Mouse (Mus musculus): ENCODE measurements around the gene Klhl29. TPM values are rescaled to one million over a fixed set of nuclear protein-coding genes. Genes with fewer than 3 reads are reported as not detected.

Gene Klhl29
- polyA plus RNA-seq, 1 experiment = 3.0 TPM

DNA sequence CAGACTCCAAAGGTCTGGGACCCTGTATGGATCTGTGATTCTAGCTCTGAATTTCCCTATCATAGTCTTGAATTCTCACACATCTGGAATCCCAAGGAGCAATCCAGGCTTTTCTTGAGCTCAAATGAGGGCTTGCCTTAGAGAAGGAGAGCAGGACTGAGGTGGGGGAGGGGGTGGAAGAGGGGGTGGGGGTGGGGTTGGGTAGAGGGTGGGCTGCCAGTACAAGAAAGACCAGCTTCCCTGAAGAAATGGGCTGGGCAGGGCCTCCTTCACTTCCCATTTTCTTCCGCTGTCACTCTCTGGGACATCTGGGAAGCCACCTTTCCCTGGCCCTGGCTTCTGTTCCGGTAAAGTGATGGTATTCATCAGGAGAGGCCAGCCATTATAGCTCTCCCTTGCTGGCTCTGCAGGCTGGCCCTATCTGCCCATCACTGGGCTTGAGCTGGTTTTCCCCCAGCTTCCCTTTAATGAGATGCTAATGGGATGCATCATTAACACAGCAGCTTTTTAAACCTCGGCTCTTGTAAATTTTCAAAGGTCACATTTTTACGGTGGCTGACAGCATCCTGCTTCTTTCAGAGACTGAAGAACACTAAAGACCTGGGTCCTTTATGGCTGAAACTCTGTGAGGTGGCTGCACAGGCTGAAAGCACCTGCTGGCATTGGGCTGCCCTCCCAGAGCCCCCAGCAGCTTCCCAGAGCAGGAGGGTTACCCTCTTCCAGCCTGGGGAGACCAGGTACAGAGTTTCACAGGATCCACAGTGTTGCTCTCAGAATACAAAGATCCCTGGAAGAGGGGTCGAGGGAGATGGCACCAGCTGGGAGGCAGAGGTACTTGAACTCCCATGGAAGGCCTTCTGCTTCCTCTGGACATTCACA is 231.3 kb downstream of the Klhl29 start:
- Histone ChIP-seq H3K27me3 (ENCODE audit: control insufficient read depth, insufficient read depth, low read length) (no peaks in the 10 kb centered on the region), H3K4me1 (ENCODE audit: control insufficient read depth, insufficient read depth, insufficient read length, low read length) (no peaks in the 10 kb centered on the region), H3K27ac (ENCODE audit: insufficient read depth, low read depth, low read length) (no peak overlapping the region), H3K36me3 (ENCODE audit: control insufficient read depth, insufficient read depth, low read length) (no peaks in the 10 kb centered on the region), H3K4me3 (ENCODE audit: low read depth, low read length) (no peak overlapping the region)
- 56% methylated on average over 5 of the region's 5 CpGs for WGBS
- TF ChIP-seq CTCF (IDR thresholded peaks at IDR 0.05; ENCODE audit: extremely low read depth, insufficient read length, insufficient replicate concordance, low read depth, low read length) = no peak
- TF ChIP-seq POLR2A (IDR thresholded peaks at IDR 0.05; ENCODE audit: low read depth, low read length) = no peak

DNA sequence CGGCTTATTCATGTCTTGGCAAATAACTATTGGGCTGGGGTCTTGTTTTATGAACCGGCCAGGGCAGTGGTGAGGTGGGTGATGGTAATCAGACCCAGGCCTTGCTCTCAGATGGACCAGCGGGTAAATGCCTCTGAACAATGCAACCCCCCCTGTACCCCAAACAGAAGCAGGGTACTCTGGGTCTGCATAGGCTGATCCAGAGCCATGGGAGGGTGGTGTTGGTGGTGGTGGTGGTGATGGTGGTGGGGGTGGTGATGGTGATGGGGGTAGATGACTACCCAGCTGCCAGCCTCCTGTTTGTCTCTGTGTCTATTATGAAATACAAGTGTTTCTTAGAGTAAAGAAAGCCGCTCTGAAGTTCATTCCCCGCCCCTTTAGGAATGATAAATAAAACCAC is 232.3 kb downstream of the Klhl29 start:
- H3K27me3 ChIP-seq (ENCODE audit: control insufficient read depth, insufficient read depth, low read length) = no peaks in the 10 kb centered on the region
- no peak overlapping the region for H3K4me3 ChIP-seq (ENCODE audit: low read depth, low read length)
- H3K27ac ChIP-seq (ENCODE audit: insufficient read depth, low read depth, low read length) = no peak overlapping the region
- no peak for TF ChIP-seq CTCF (IDR thresholded peaks at IDR 0.05; ENCODE audit: extremely low read depth, insufficient read length, insufficient replicate concordance, low read depth, low read length)
- no peak for TF ChIP-seq POLR2A (IDR thresholded peaks at IDR 0.05; ENCODE audit: low read depth, low read length)
- no peaks in the 10 kb centered on the region for H3K4me1 ChIP-seq (ENCODE audit: control insufficient read depth, insufficient read depth, insufficient read length, low read length)
- WGBS = 66% methylated on average over 5 of the region's 5 CpGs
- H3K36me3 ChIP-seq (ENCODE audit: control insufficient read depth, insufficient read depth, low read length) = no peaks in the 10 kb centered on the region

DNA sequence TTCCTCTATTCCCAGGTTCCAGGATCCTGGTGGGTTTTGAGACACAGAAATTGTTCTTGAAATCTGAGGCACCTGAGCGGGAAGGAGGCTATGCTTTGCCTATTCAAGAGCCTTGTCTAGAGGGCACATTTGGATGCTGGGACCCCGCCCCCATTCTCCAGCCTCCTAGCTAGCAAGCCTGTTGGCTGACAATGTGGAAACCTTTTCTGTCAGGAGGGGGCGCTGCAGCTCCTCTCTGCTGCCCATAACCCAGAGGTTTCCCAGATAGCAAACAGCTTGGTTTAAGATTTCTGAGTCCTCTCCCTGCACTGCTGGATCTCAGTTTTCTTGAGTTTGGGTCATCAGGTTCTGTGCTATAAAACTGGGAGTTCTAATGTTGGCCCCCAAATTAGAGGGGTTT is 232.7 kb downstream of the Klhl29 start:
- WGBS = 17% methylated on average over 3 of the region's 3 CpGs
- Histone ChIP-seq H3K27me3 (ENCODE audit: control insufficient read depth, insufficient read depth, low read length) (no peaks in the 10 kb centered on the region), H3K4me3 (ENCODE audit: low read depth, low read length) (no peak overlapping the region), H3K4me1 (ENCODE audit: control insufficient read depth, insufficient read depth, insufficient read length, low read length) (no peaks in the 10 kb centered on the region), H3K36me3 (ENCODE audit: control insufficient read depth, insufficient read depth, low read length) (no peaks in the 10 kb centered on the region), H3K27ac (ENCODE audit: insufficient read depth, low read depth, low read length) (no peak overlapping the region)
- TF ChIP-seq POLR2A (IDR thresholded peaks at IDR 0.05; ENCODE audit: low read depth, low read length) = no peak
- peak; percentile 58; the same call in 1 of the 2 replicates for TF ChIP-seq CTCF (IDR thresholded peaks at IDR 0.05; ENCODE audit: extremely low read depth, insufficient read length, insufficient replicate concordance, low read depth, low read length)

DNA sequence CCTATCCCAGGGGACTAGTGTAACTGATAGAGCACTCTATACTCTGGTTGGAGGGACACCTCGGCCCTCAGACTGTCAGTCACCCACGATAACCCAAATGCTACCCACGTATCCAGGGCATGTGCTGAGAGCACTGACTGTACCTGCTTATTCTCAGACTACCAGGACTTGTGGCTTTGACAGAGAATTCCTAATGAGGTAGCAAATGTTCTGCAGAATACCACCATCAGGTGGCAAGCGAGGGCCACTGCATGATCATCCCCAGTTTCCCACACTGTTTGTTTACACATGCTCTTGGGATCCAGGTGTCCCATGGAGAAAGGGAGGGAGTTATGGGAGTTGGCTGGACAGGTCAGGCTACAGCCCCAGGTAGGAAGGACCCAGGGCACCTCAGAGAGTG is 234.4 kb downstream of the Klhl29 start:
- WGBS = 56% methylated on average over 4 of the region's 4 CpGs
- H3K4me1 ChIP-seq (ENCODE audit: control insufficient read depth, insufficient read depth, insufficient read length, low read length) = no peaks in the 10 kb centered on the region

DNA sequence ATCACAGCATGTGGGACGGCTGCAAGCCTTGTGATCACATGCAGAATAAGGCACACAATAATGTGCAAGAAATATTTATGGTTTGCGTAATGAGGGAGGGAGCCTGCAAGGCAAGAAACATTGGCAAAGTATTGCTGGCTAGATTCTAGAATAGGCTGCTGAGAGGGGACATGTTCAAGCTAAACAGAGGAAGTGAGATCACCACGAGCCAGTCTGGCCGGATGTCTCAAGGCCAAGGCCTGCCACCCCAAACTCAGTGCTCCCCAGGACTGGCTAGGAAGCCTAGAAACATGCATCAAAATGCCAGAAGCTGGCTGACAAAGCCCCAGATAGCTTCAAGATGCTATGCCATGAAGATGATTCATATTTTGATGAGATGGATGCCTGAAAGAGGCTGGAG is 236.2 kb downstream of the Klhl29 start:
- TF ChIP-seq POLR2A (IDR thresholded peaks at IDR 0.05; ENCODE audit: low read depth, low read length) = no peak
- no peak for TF ChIP-seq CTCF (IDR thresholded peaks at IDR 0.05; ENCODE audit: extremely low read depth, insufficient read length, insufficient replicate concordance, low read depth, low read length)
- H3K27ac ChIP-seq (ENCODE audit: insufficient read depth, low read depth, low read length) = no peak overlapping the region
- H3K27me3 ChIP-seq (ENCODE audit: control insufficient read depth, insufficient read depth, low read length) = no peaks in the 10 kb centered on the region
- 40% methylated on average over 4 of the region's 4 CpGs for WGBS
- no peaks in the 10 kb centered on the region for H3K4me1 ChIP-seq (ENCODE audit: control insufficient read depth, insufficient read depth, insufficient read length, low read length)
- no peaks in the 10 kb centered on the region for H3K36me3 ChIP-seq (ENCODE audit: control insufficient read depth, insufficient read depth, low read length)
- H3K4me3 ChIP-seq (ENCODE audit: low read depth, low read length) = no peak overlapping the region

More for the DNA sequence above, 234.4 kb downstream of the Klhl29 start:
- H3K27me3 ChIP-seq (ENCODE audit: control insufficient read depth, insufficient read depth, low read length) = no peaks in the 10 kb centered on the region
- TF ChIP-seq CTCF (IDR thresholded peaks at IDR 0.05; ENCODE audit: extremely low read depth, insufficient read length, insufficient replicate concordance, low read depth, low read length) (no peak), POLR2A (IDR thresholded peaks at IDR 0.05; ENCODE audit: low read depth, low read length) (no peak)
- no peak overlapping the region for H3K27ac ChIP-seq (ENCODE audit: insufficient read depth, low read depth, low read length)
- no peaks in the 10 kb centered on the region for H3K36me3 ChIP-seq (ENCODE audit: control insufficient read depth, insufficient read depth, low read length)
- H3K4me3 ChIP-seq (ENCODE audit: low read depth, low read length) = no peak overlapping the region

DNA sequence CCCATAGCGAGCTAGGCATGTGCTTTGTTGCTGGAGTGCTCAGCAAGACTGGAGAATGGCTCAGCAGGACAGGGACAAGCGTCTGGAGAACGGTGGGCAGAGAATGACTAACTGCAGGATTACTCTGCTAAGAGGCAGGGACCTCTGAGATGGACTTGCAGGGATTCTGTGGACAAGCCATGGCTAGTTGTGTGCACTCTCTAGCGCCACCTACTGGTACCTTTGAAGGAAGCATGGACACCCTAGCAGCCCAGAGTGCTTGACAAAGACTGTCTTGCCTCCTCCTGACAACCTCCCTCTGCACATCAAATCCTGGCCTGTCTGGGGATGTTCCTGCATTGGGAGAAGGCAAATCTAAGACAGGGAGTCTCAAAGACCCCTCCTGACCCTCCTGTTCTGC is 239.2 kb downstream of the Klhl29 start:
- Histone ChIP-seq H3K4me3 (ENCODE audit: low read depth, low read length) (no peak overlapping the region), H3K27me3 (ENCODE audit: control insufficient read depth, insufficient read depth, low read length) (no peaks in the 10 kb centered on the region), H3K36me3 (ENCODE audit: control insufficient read depth, insufficient read depth, low read length) (no peaks in the 10 kb centered on the region), H3K4me1 (ENCODE audit: control insufficient read depth, insufficient read depth, insufficient read length, low read length) (no peaks in the 10 kb centered on the region), H3K27ac (ENCODE audit: insufficient read depth, low read depth, low read length) (no peak overlapping the region)
- WGBS = 31% methylated on average over 4 of the region's 4 CpGs
- TF ChIP-seq POLR2A (IDR thresholded peaks at IDR 0.05; ENCODE audit: low read depth, low read length) (no peak), CTCF (IDR thresholded peaks at IDR 0.05; ENCODE audit: extremely low read depth, insufficient read length, insufficient replicate concordance, low read depth, low read length) (peak; percentile 80; the same call in 1 of the 2 replicates)

DNA sequence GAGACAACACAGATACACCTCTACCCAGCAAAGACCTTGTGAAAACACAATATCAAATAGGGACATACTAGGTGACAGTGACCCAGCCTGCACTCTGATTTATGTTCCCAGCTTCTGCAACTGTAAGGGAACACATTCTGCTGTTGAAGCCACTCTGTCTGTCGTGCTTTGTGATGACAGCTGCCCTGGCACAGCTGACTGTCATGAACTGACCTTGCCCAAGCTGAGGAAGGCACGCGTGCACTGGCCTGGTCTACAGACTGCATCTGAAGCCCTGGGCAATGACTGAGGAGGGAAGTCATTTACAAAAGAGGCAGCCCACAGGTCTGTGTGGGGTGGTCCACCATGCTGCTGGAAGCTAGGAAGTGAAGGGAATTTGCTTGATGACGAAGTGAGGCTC is 246.3 kb downstream of the Klhl29 start:
- H3K27ac ChIP-seq (ENCODE audit: insufficient read depth, low read depth, low read length) = no peak overlapping the region
- no peak overlapping the region for H3K4me3 ChIP-seq (ENCODE audit: low read depth, low read length)
- H3K4me1 ChIP-seq (ENCODE audit: control insufficient read depth, insufficient read depth, insufficient read length, low read length) = no peaks in the 10 kb centered on the region
- H3K36me3 ChIP-seq (ENCODE audit: control insufficient read depth, insufficient read depth, low read length) = no peaks in the 10 kb centered on the region
- no peak for TF ChIP-seq CTCF (IDR thresholded peaks at IDR 0.05; ENCODE audit: extremely low read depth, insufficient read length, insufficient replicate concordance, low read depth, low read length)
- TF ChIP-seq POLR2A (IDR thresholded peaks at IDR 0.05; ENCODE audit: low read depth, low read length) = no peak
- no peaks in the 10 kb centered on the region for H3K27me3 ChIP-seq (ENCODE audit: control insufficient read depth, insufficient read depth, low read length)
- WGBS = 79% methylated on average over 4 of the region's 4 CpGs
